In genomic region chr2:120139091-120139490, GRCm38 (mm10) we compare ENCODE assay signal across 21 mouse cellular contexts. TPM values are rescaled to one million over a fixed set of nuclear protein-coding genes. Genes with fewer than 3 reads are reported as not detected.
DNase-seq lines count a peak whose midpoint lies in the region; ATAC-seq and TF ChIP-seq lines count a peak whose summit lies in the region.
"Had no signal": no experiment of that assay in that cellular context is flagged by ENCODE, and none has a peak within 500 bp of the region (broad histone marks: within the 10 kb centered on the region; RNA-seq: fewer than 3 reads in every experiment).

No protein-coding gene starts in this region.

- no peak overlapping the region for H3K9ac ChIP-seq in heart, adult 2 months (ENCODE audit: low read depth, low read length)
- peak overlapping the region; percentile 21; the same call in 1 of the 2 replicates for H3K9ac ChIP-seq in heart, embryonic 14.5 days (ENCODE audit: low read length)
- no peak overlapping the region for H3K9ac ChIP-seq in midbrain, embryonic 11.5 days (ENCODE audit: low read length)
- no peak overlapping the region for H3K9ac ChIP-seq in midbrain, embryonic 14.5 days (replicated peaks; ENCODE audit: low read length)
- H3K9ac ChIP-seq: forebrain, embryonic 13.5 days; forebrain, postnatal 0 days; hindbrain, embryonic 13.5 days had no signal

- peaks cover 56% of the 10 kb centered on the region for H3K36me3 ChIP-seq in heart, adult 2 months (ENCODE audit: control insufficient read depth, insufficient read depth, low read length)
- H3K36me3 ChIP-seq in heart, embryonic 14.5 days (ENCODE audit: control insufficient read depth, insufficient read depth, low read length): peaks cover 16% of the 10 kb centered on the region
- H3K36me3 ChIP-seq in midbrain, embryonic 11.5 days (ENCODE audit: control insufficient read depth, insufficient read depth, low read length): no peaks in the 10 kb centered on the region
- H3K36me3 ChIP-seq in midbrain, embryonic 14.5 days (ENCODE audit: control insufficient read depth, insufficient read depth, low read length): no peaks in the 10 kb centered on the region
- H3K36me3 ChIP-seq: embryonic facial prominence, embryonic 10.5 days; hindbrain, embryonic 13.5 days had no signal

- ATAC-seq in heart, embryonic 14.5 days (ENCODE audit: insufficient number of reproducible peaks, insufficient read depth, low FRiP score, low read depth): no peak
- no peak for ATAC-seq in midbrain, embryonic 11.5 days (ENCODE audit: low FRiP score)
- no peak for ATAC-seq in midbrain, embryonic 14.5 days (ENCODE audit: low FRiP score, low TSS enrichment)
- ATAC-seq: activated CD4-positive, CD25-positive, alpha-beta regulatory T cell, adult 4 months; forebrain, embryonic 13.5 days; forebrain, postnatal 0 days; hindbrain, postnatal 0 days; Patski had no signal

- peaks cover 23% of the 10 kb centered on the region for H3K4me1 ChIP-seq in heart, adult 2 months (ENCODE audit: control insufficient read depth, insufficient read depth, low read length)
- H3K4me1 ChIP-seq in heart, embryonic 14.5 days (ENCODE audit: control insufficient read depth in 2 of 2, insufficient read depth in 2 of 2, low read length in 2 of 2): peaks cover 20 to 54% of the 10 kb centered on the region in 2 experiments
- no peaks in the 10 kb centered on the region for H3K4me1 ChIP-seq in midbrain, embryonic 11.5 days (ENCODE audit: control insufficient read depth, insufficient read depth, low read length)
- no peaks in the 10 kb centered on the region for H3K4me1 ChIP-seq in midbrain, embryonic 14.5 days (ENCODE audit: control insufficient read depth, insufficient read depth, low read length)
- H3K4me1 ChIP-seq: forebrain, embryonic 13.5 days; hindbrain, embryonic 13.5 days had no signal

- no peaks in the 10 kb centered on the region for H3K27me3 ChIP-seq in heart, adult 2 months (ENCODE audit: control insufficient read depth, insufficient read depth, low read length)
- H3K27me3 ChIP-seq in heart, embryonic 14.5 days (ENCODE audit: control insufficient read depth, insufficient read depth, low read length): no peaks in the 10 kb centered on the region
- no peaks in the 10 kb centered on the region for H3K27me3 ChIP-seq in midbrain, embryonic 11.5 days (ENCODE audit: control insufficient read depth, insufficient read depth, low read length)
- H3K27me3 ChIP-seq in midbrain, embryonic 14.5 days (ENCODE audit: control insufficient read depth, insufficient read depth, low read length): no peaks in the 10 kb centered on the region
- H3K27me3 ChIP-seq: CH12.LX; forebrain, embryonic 13.5 days; hindbrain, embryonic 13.5 days; Patski had no signal

- intact Hi-C loops in heart, adult 2 months (cut with DNase I): no loop called here
- intact Hi-C loops in heart, postnatal 10 days (cut with DNase I): no loop called here

- DNase-seq in heart, adult 2 months: no peak
- DNase-seq in heart, postnatal 10 days: no peak
- DNase-seq in heart, adult 8-10 months (ENCODE audit: low spot score): no peak
- peak; percentile 28 for DNase-seq in midbrain, embryonic 11.5 days (ENCODE audit: low spot score, missing footprints)
- DNase-seq in midbrain, embryonic 14.5 days: no peak
- DNase-seq: adrenal gland, adult 2 months; adrenal gland, postnatal 25 days; cerebellum, adult 2 months; cerebellum, postnatal 10 days; forebrain, postnatal 0 days; gastrocnemius, postnatal 25 days; kidney, adult 11 months; kidney, adult 9 months had no signal

- no peak for TF ChIP-seq POLR2A in heart, adult 2 months (IDR thresholded peaks at IDR 0.05; ENCODE audit: insufficient read depth, low read depth, low read length)

- H3K4me3 ChIP-seq in heart, adult 2 months: no peak overlapping the region
- H3K4me3 ChIP-seq in heart, embryonic 14.5 days (ENCODE audit: control insufficient read depth in 1 of 2, insufficient read depth in 1 of 2, low read depth in 1 of 2, low read length in 2 of 2): no peak overlapping the region
- no peak overlapping the region for H3K4me3 ChIP-seq in midbrain, embryonic 11.5 days (ENCODE audit: low read depth, low read length)
- H3K4me3 ChIP-seq in midbrain, embryonic 14.5 days (replicated peaks; ENCODE audit: low read depth, low read length): no peak overlapping the region
- H3K4me3 ChIP-seq: embryonic facial prominence, embryonic 10.5 days; forebrain, embryonic 13.5 days; hindbrain, embryonic 13.5 days had no signal

- no peak for TF ChIP-seq CTCF in heart, adult 2 months (IDR thresholded peaks at IDR 0.05)

- WGBS in heart, adult 2 months: 64% methylated on average over 1 of the region's 1 CpGs
- WGBS in heart, embryonic 14.5 days: 50% methylated on average over 1 of the region's 1 CpGs
- WGBS in midbrain, embryonic 11.5 days: 94% methylated on average over 1 of the region's 1 CpGs
- WGBS in midbrain, embryonic 14.5 days: 81% methylated on average over 1 of the region's 1 CpGs

- no peak for TF ChIP-seq EP300 in heart, adult 2 months (IDR thresholded peaks at IDR 0.05; ENCODE audit: insufficient read depth, low read depth, low read length)

- no peaks in the 10 kb centered on the region for H3K9me3 ChIP-seq in heart, embryonic 14.5 days (ENCODE audit: control insufficient read depth, low read length)
- no peaks in the 10 kb centered on the region for H3K9me3 ChIP-seq in midbrain, embryonic 11.5 days (ENCODE audit: control insufficient read depth, low read length)
- H3K9me3 ChIP-seq in midbrain, embryonic 14.5 days (ENCODE audit: control insufficient read depth, low read length): no peaks in the 10 kb centered on the region
- H3K9me3 ChIP-seq: embryonic facial prominence, embryonic 10.5 days; forebrain, embryonic 13.5 days; hindbrain, embryonic 13.5 days had no signal

- H3K79me2 ChIP-seq in heart, adult 2 months (replicated peaks; ENCODE audit: control insufficient read depth, insufficient read depth, low read length): peaks cover 5% of the 10 kb centered on the region

- H3K27ac ChIP-seq in heart, adult 2 months: peak overlapping the region; percentile 54
- H3K27ac ChIP-seq in heart, embryonic 14.5 days (replicated peaks in 1 of 2; ENCODE audit: control insufficient read depth in 1 of 2, insufficient read depth in 1 of 2, low read depth in 2 of 2, low read length in 2 of 2): peak overlapping the region; percentile 14 to 54; a peak in 3 of 4 replicates
- no peak overlapping the region for H3K27ac ChIP-seq in midbrain, embryonic 11.5 days (ENCODE audit: low read depth, low read length)
- H3K27ac ChIP-seq in midbrain, embryonic 14.5 days (replicated peaks; ENCODE audit: low read depth, low read length): no peak overlapping the region
- H3K27ac ChIP-seq: embryonic facial prominence, embryonic 10.5 days; forebrain, embryonic 13.5 days; hindbrain, embryonic 13.5 days; hindbrain, postnatal 0 days had no signal

- no peak overlapping the region for H3K4me2 ChIP-seq in heart, embryonic 14.5 days (ENCODE audit: low read length)
- no peak overlapping the region for H3K4me2 ChIP-seq in midbrain, embryonic 11.5 days
- no peak overlapping the region for H3K4me2 ChIP-seq in midbrain, embryonic 14.5 days (ENCODE audit: low read length)
- H3K4me2 ChIP-seq: forebrain, embryonic 13.5 days; hindbrain, embryonic 13.5 days had no signal

RNA-seq across cellular contexts. Expression of gene Ehd4, which starts 15.3 kb away (rescaled TPM):
- total RNA-seq in heart, adult 2 months (2021): 100 to 1,000 TPM; 330 to 373 TPM
- polyA plus RNA-seq in heart, adult 2 months (2012; rRNA removed): 213 and 279 TPM in 2 replicates
- total RNA-seq in heart, postnatal 10 days (2021): 100 to 1,000 TPM; 514 to 538 TPM
- polyA plus RNA-seq in heart, embryonic 14.5 days (2014; fragmentation: Nextera tagmentation; extraction: Ambion mirVana): 141 and 152 TPM in 2 replicates
- total RNA-seq in heart, adult 8-10 months (2022): 100 to 1,000 TPM; 312 to 410 (median 362) TPM
- 10.2 and 17.2 TPM in 2 replicates for polyA plus RNA-seq in midbrain, embryonic 11.5 days (2014; fragmentation: Nextera tagmentation; extraction: Ambion mirVana)
- polyA plus RNA-seq in midbrain, embryonic 14.5 days (2014; fragmentation: Nextera tagmentation; extraction: Ambion mirVana): 3.5 and 11.9 TPM in 2 replicates

Comparison
In these comparisons a context has a peak if more than half of its experiments do, and no peak if none do; other contexts are left out.
1. H3K27ac ChIP-seq: peak in heart, adult 2 months (single experiment) and heart, embryonic 14.5 days (2 of 2); none in midbrain, embryonic 11.5 days (single experiment) and midbrain, embryonic 14.5 days (single experiment).